ENCODE assay signal across 22 mouse cellular contexts in the genomic region with DNA sequence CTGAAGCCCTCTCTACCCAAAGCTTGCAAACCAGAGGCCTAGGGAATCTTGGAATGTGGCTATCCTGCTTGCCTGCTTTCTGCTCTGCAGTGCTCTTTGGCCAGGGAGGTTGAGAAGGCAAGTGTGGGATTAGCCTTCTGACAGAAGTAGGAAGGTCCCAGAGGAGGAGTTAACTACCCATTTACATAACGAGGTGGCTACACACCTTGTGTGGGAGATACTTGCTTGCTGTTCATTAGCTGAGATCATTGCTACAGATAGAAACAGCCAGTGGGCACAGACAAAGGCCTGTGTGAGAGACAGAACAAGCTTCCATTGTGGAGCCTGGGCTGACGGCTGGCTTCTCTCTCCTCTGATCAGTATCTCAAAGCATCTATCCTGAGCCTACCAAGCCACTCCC. TPM values are rescaled to one million over a fixed set of nuclear protein-coding genes. Genes with fewer than 3 reads are reported as not detected.
A peak's percentile ranks its signal among the peaks of the same experiment; 100 is the strongest.
DNase-seq lines count a peak whose midpoint lies in the region; ATAC-seq and TF ChIP-seq lines count a peak whose summit lies in the region.
"Had no signal": no experiment of that assay in that cellular context is flagged by ENCODE, and none has a peak within 500 bp of the region (broad histone marks: within the 10 kb centered on the region; RNA-seq: fewer than 3 reads in every experiment).

No protein-coding gene starts in this region.

- H3K4me1 ChIP-seq in hindbrain, embryonic 10.5 days (replicated peaks) = peaks cover 44% of the 10 kb centered on the region
- H3K4me1 ChIP-seq in hindbrain, postnatal 0 days (ENCODE audit: insufficient read depth, low read length) = no peaks in the 10 kb centered on the region
- H3K4me1 ChIP-seq: megakaryocyte, embryonic 14.5 days had no signal

- H3K27ac ChIP-seq in hindbrain, embryonic 10.5 days = peak overlapping the region; percentile 29; the same call in 1 of the 2 replicates
- H3K27ac ChIP-seq in hindbrain, postnatal 0 days = no peak overlapping the region
- H3K27ac ChIP-seq: embryonic facial prominence, embryonic 15.5 days; limb, embryonic 12.5 days; liver, embryonic 14.5 days; stomach, embryonic 15.5 days had no signal

- ATAC-seq in hindbrain, postnatal 0 days = no peak
- ATAC-seq: forebrain, postnatal 0 days; lung, postnatal 0 days had no signal

- no peak overlapping the region for H3K4me3 ChIP-seq in hindbrain, embryonic 10.5 days
- H3K4me3 ChIP-seq in hindbrain, postnatal 0 days (ENCODE audit: low read length) = no peak overlapping the region
- H3K4me3 ChIP-seq: embryonic facial prominence, embryonic 15.5 days; limb, embryonic 12.5 days; megakaryocyte, embryonic 14.5 days; stomach, embryonic 15.5 days had no signal

- no peak overlapping the region for H3K9ac ChIP-seq in hindbrain, postnatal 0 days (replicated peaks; ENCODE audit: low read length)
- H3K9ac ChIP-seq: embryonic facial prominence, embryonic 15.5 days; forebrain, postnatal 0 days; limb, embryonic 12.5 days; liver, embryonic 14.5 days; stomach, embryonic 15.5 days had no signal

- TF ChIP-seq CTCF in hindbrain, postnatal 0 days (IDR thresholded peaks at IDR 0.05; ENCODE audit: low read depth) = no peak

- no peaks in the 10 kb centered on the region for H3K27me3 ChIP-seq in hindbrain, embryonic 10.5 days (ENCODE audit: insufficient read depth, poor library complexity, severe bottlenecking)
- H3K27me3 ChIP-seq in hindbrain, postnatal 0 days (ENCODE audit: insufficient read depth, low read length) = no peaks in the 10 kb centered on the region
- H3K27me3 ChIP-seq: embryonic facial prominence, embryonic 15.5 days; limb, embryonic 12.5 days; megakaryocyte, embryonic 14.5 days; stomach, embryonic 15.5 days had no signal

- H3K9me3 ChIP-seq in hindbrain, embryonic 10.5 days = no peaks in the 10 kb centered on the region
- H3K9me3 ChIP-seq in hindbrain, postnatal 0 days (ENCODE audit: low read length) = no peaks in the 10 kb centered on the region
- H3K9me3 ChIP-seq: embryonic facial prominence, embryonic 15.5 days; limb, embryonic 12.5 days; megakaryocyte, embryonic 14.5 days; stomach, embryonic 15.5 days had no signal

- no peak for DNase-seq in hindbrain, embryonic 10.5 days (ENCODE audit: low spot score)
- no peak for DNase-seq in hindbrain, postnatal 0 days (ENCODE audit: low spot score)
- DNase-seq in layer of hippocampus, adult 11-12 months (ENCODE audit: low spot score) = peak; percentile 45
- DNase-seq in layer of hippocampus, adult 18-20 months (ENCODE audit: low spot score in 2 of 2) = no peak
- DNase-seq in brain, adult 2 months (ENCODE audit: low read depth, low spot score) = peak; percentile 71
- DNase-seq in gonadal fat pad, adult 2 months (ENCODE audit: low read depth) = peak; percentile 49
- DNase-seq in cerebellum, adult 11-12 months = no peak
- DNase-seq in adrenal gland, adult 2 months = no peak
- DNase-seq: adrenal gland, adult 8-10 months; cerebellum, adult 9-10 months; forebrain, postnatal 0 days; gastrocnemius, postnatal 10 days; layer of hippocampus, postnatal 36 days; spleen, adult 18-20 months; thymus, postnatal 25 days had no signal

- peaks cover 41% of the 10 kb centered on the region for H3K36me3 ChIP-seq in hindbrain, embryonic 10.5 days
- peaks cover 22% of the 10 kb centered on the region for H3K36me3 ChIP-seq in hindbrain, postnatal 0 days (ENCODE audit: insufficient read depth, low read length)
- H3K36me3 ChIP-seq: embryonic facial prominence, embryonic 15.5 days; stomach, embryonic 15.5 days had no signal

- WGBS in hindbrain, embryonic 10.5 days = 53% methylated on average over 2 of the region's 2 CpGs
- WGBS in hindbrain, postnatal 0 days = 40% methylated on average over 2 of the region's 2 CpGs

- H3K4me2 ChIP-seq in hindbrain, postnatal 0 days (ENCODE audit: low read depth, low read length) = no peak overlapping the region
- H3K4me2 ChIP-seq: embryonic facial prominence, embryonic 15.5 days; limb, embryonic 12.5 days; stomach, embryonic 15.5 days had no signal

RNA-seq across cellular contexts. Expression of gene Fndc9, which starts 25.4 kb away (rescaled TPM):
- polyA plus RNA-seq in hindbrain, embryonic 10.5 days (2016; fragmentation: Nextera tagmentation; extraction: Ambion mirVana) = 0.40 and 0.80 TPM in 2 replicates
- total RNA-seq in hindbrain, postnatal 0 days (2014; rRNA removed) = 1.8 and 2.2 TPM in 2 replicates
- polyA plus RNA-seq in hindbrain, postnatal 0 days (2015; fragmentation: Nextera tagmentation; extraction: Ambion mirVana) = 3.8 and 5.0 TPM in 2 replicates
- 1 to 10 TPM in 1 of 2 experiments, under 1 TPM in 1; 0.63 to 1.3 TPM for total RNA-seq in layer of hippocampus, adult 18-20 months (2021)
- 0.05 TPM in 1 of 2 replicates, not detected in the other for polyA plus RNA-seq in gonadal fat pad, adult 2 months (2012; rRNA removed)
- total RNA-seq in adrenal gland, adult 2 months (2021) = not detected
- polyA plus RNA-seq in adrenal gland, adult 2 months (2012; rRNA removed) = not detected in 2 replicates
- total RNA-seq: adrenal gland, adult 8-10 months; gastrocnemius, postnatal 10 days had no signal
- polyA plus RNA-seq: liver, embryonic 14.5 days; lung, postnatal 0 days had no signal

RNA-seq across cellular contexts. Expression of gene Nipal4, which starts 43.6 kb away (rescaled TPM):
- 0.65 and 0.66 TPM in 2 replicates for polyA plus RNA-seq in hindbrain, embryonic 10.5 days (2016; fragmentation: Nextera tagmentation; extraction: Ambion mirVana)
- total RNA-seq in hindbrain, postnatal 0 days (2014; rRNA removed) = 0.65 and 1.6 TPM in 2 replicates
- 0.38 and 0.47 TPM in 2 replicates for polyA plus RNA-seq in hindbrain, postnatal 0 days (2015; fragmentation: Nextera tagmentation; extraction: Ambion mirVana)
- 1 to 10 TPM; 1.4 to 2.1 TPM for total RNA-seq in layer of hippocampus, adult 18-20 months (2021)
- 3.3 and 4.4 TPM in 2 replicates for polyA plus RNA-seq in gonadal fat pad, adult 2 months (2012; rRNA removed)
- not detected for total RNA-seq in adrenal gland, adult 2 months (2021)
- polyA plus RNA-seq in adrenal gland, adult 2 months (2012; rRNA removed) = 0.04 and 0.07 TPM in 2 replicates
- total RNA-seq: neutrophil, adult 5-6 weeks had no signal

Comparison
In these comparisons a context has a peak if more than half of its experiments do, and no peak if none do; other contexts are left out.
1. DNase-seq: peak in layer of hippocampus, adult 11-12 months (single experiment), brain, adult 2 months (single experiment) and gonadal fat pad, adult 2 months (single experiment); none in hindbrain, embryonic 10.5 days (single experiment), hindbrain, postnatal 0 days (single experiment), layer of hippocampus, adult 18-20 months (0 of 2), cerebellum, adult 11-12 months (single experiment) and adrenal gland, adult 2 months (single experiment).